Mouse (Mus musculus): Measurements from ENCODE around the gene Ccdc181.

DNA sequence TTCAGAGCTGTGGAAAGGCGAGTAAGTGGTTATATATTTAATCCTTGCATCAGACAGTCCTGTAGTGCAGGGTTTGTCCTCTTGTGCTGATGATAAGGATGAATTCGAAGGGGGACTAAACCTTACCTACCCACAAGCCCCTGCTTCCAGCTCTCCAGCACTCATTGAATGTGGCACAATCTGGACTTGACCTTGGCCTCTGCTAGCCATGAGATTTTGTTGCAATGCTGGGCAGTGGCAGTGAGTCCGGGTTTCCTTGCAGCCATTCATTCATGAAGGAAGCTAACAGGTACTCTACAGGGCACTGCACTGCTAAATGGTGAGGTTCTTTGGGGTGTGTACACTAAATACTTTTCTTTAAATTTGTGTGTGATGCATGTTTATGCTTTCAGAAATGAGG, 20.5 kb upstream of the Ccdc181 start:
- TF ChIP-seq CTCF (conservative IDR thresholded peaks at IDR 0.05; ENCODE audit: insufficient read depth, insufficient read length, low read depth, low read length) (no peak), POLR2A (IDR thresholded peaks at IDR 0.05; ENCODE audit: low read depth, low read length) (no peak)

Measured in kidney, adult 2 months (tissue).